Mouse (Mus musculus) E14TG2a.4 (cell line): Measurements from ENCODE around the gene Rtcb.

Experiments
- CTCF ChIP-seq: conservative IDR thresholded peaks from 2 replicates; pipeline ENCODE4 v1.5.1; 2014; ENCODE audit warnings: low read length
- NANOG ChIP-seq: IDR thresholded peaks from 2 replicates; pipeline ENCODE4 v1.6.1; 2014; ENCODE audit warnings: borderline replicate concordance, low read length, mixed read lengths
- POU5F1 ChIP-seq: IDR thresholded peaks from 2 replicates; pipeline ENCODE4 v1.6.1; 2014; ENCODE audit warnings: low read length, borderline replicate concordance

- TF ChIP-seq CTCF (no peak), POU5F1 (no peak), NANOG (no peak)
Measured at GRCm38 (mm10) chr10:85953401-85953800, 4.2 kb downstream of the Rtcb start.
